Mouse (Mus musculus) megakaryocyte, embryonic 14.5 days (primary cell): ENCODE measurements around the gene Dclre1a. TPM values are rescaled to one million over a fixed set of nuclear protein-coding genes. Genes with fewer than 3 reads are reported as not detected.
A peak's percentile ranks its signal among the peaks of the same experiment; 100 is the strongest.

Experiments used
- H3K27me3 ChIP-seq: replicated peaks from 2 replicates; pipeline ENCODE3; 2012; ENCODE audit warnings: inconsistent platforms
- H3K36me3 ChIP-seq: replicated peaks from 2 replicates; pipeline ENCODE3; 2012; ENCODE audit warnings: low read length, inconsistent platforms, mixed read lengths
- H3K4me1 ChIP-seq: 2 replicates; pipeline ENCODE4 v1.6.1; 2012; ENCODE audit warnings: inconsistent platforms
- H3K4me3 ChIP-seq: replicated peaks from 2 replicates; pipeline ENCODE3; 2012; ENCODE audit warnings: moderate library complexity, mild to moderate bottlenecking, inconsistent platforms
- H3K9me3 ChIP-seq: 2 replicates; pipeline ENCODE4 v1.6.1; 2012; ENCODE audit warnings: inconsistent platforms
- FLI1 ChIP-seq: IDR thresholded peaks from 2 replicates; pipeline ENCODE4 v1.6.1; 2012; ENCODE audit warnings: low read length, inconsistent platforms, mixed read lengths
- GATA1 ChIP-seq: IDR thresholded peaks from 3 replicates; pipeline ENCODE4 v1.6.1; 2012; ENCODE audit warnings: mixed read lengths, low read length, inconsistent platforms, borderline replicate concordance
- polyA plus RNA-seq: library from polyadenylated mRNA; stranded (reverse); fragments of >175 nt; gene quantifications from 2 replicates; pipeline ENCODE4 v1.2.3, GENCODE M21; 2012; ENCODE audit warnings: low replicate concordance; ENCODE audit not compliant: insufficient read depth

Gene Dclre1a
- polyA plus RNA-seq, 1 experiment, result 0.75 TPM

- H3K27me3 ChIP-seq, result no peaks in the 10 kb centered on the region
- peak overlapping the region; percentile 51 for H3K4me3 ChIP-seq
- H3K36me3 ChIP-seq, result peaks cover 84% of the 10 kb centered on the region
- no peaks in the 10 kb centered on the region for H3K9me3 ChIP-seq
- no peak for TF ChIP-seq FLI1
- no peak for TF ChIP-seq GATA1
- peaks cover 36% of the 10 kb centered on the region for H3K4me1 ChIP-seq
Measured at GRCm38 (mm10) chr19:56555972-56556371, 8.0 kb upstream of the Dclre1a start.

- Histone ChIP-seq H3K9me3 (no peaks in the 10 kb centered on the region), H3K4me1 (peaks cover 43% of the 10 kb centered on the region), H3K36me3 (peaks cover 65% of the 10 kb centered on the region), H3K27me3 (no peaks in the 10 kb centered on the region), H3K4me3 (no peak overlapping the region)
- TF ChIP-seq GATA1 (no peak), FLI1 (no peak)
Measured at GRCm38 (mm10) chr19:56553177-56553576, 5.2 kb upstream of the Dclre1a start.

- no peaks in the 10 kb centered on the region for H3K27me3 ChIP-seq
- TF ChIP-seq GATA1 (no peak), FLI1 (no peak)
- H3K36me3 ChIP-seq, result peaks cover 54% of the 10 kb centered on the region
- peak overlapping the region; percentile 98 for H3K4me3 ChIP-seq
- H3K4me1 ChIP-seq, result peaks cover 45% of the 10 kb centered on the region
- no peaks in the 10 kb centered on the region for H3K9me3 ChIP-seq
Measured at GRCm38 (mm10) chr19:56549033-56549680, 1.1 kb upstream of the Dclre1a start.

GRCm38 (mm10) chr19:56548230-56549032, 409 bp upstream of the Dclre1a start, which contains the start of gene Nhlrc2:
Gene Nhlrc2, plus strand, starts transcription at chr19:56548261.
- H3K4me1 ChIP-seq, result peaks cover 46% of the 10 kb centered on the region
- TF ChIP-seq GATA1 (no peak), FLI1 (no peak)
- peaks cover 55% of the 10 kb centered on the region for H3K36me3 ChIP-seq
- no peaks in the 10 kb centered on the region for H3K9me3 ChIP-seq
- H3K27me3 ChIP-seq, result no peaks in the 10 kb centered on the region
- H3K4me3 ChIP-seq, result peak within 1 kb of the TSS; percentile 98

GRCm38 (mm10) chr19:56546031-56546430, 2.0 kb downstream of the Dclre1a start:
- Histone ChIP-seq H3K4me3 (no peak overlapping the region), H3K4me1 (peaks cover 42% of the 10 kb centered on the region)

GRCm38 (mm10) chr19:56544681-56545388, 3.2 kb downstream of the Dclre1a start:
- H3K36me3 ChIP-seq, result peaks cover 61% of the 10 kb centered on the region
- no peak for TF ChIP-seq GATA1
- no peak for TF ChIP-seq FLI1
- H3K4me1 ChIP-seq, result peaks cover 34% of the 10 kb centered on the region
- no peaks in the 10 kb centered on the region for H3K9me3 ChIP-seq
- H3K4me3 ChIP-seq, result no peak overlapping the region
- no peaks in the 10 kb centered on the region for H3K27me3 ChIP-seq

More at GRCm38 (mm10) chr19:56546031-56546430, 2.0 kb downstream of the Dclre1a start:
- H3K9me3 ChIP-seq, result no peaks in the 10 kb centered on the region
- no peaks in the 10 kb centered on the region for H3K27me3 ChIP-seq
- H3K36me3 ChIP-seq, result peaks cover 54% of the 10 kb centered on the region
- TF ChIP-seq GATA1, result no peak
- TF ChIP-seq FLI1, result no peak

- Histone ChIP-seq H3K4me3 (no peak overlapping the region), H3K4me1 (peaks cover 27% of the 10 kb centered on the region), H3K36me3 (peaks cover 75% of the 10 kb centered on the region), H3K9me3 (no peaks in the 10 kb centered on the region), H3K27me3 (no peaks in the 10 kb centered on the region)
- TF ChIP-seq FLI1 (no peak), GATA1 (no peak)
Measured at GRCm38 (mm10) chr19:56543320-56543719, 4.7 kb downstream of the Dclre1a start.

- no peaks in the 10 kb centered on the region for H3K27me3 ChIP-seq
- H3K36me3 ChIP-seq, result peaks cover 96% of the 10 kb centered on the region
- H3K9me3 ChIP-seq, result no peaks in the 10 kb centered on the region
- no peak overlapping the region for H3K4me3 ChIP-seq
- H3K4me1 ChIP-seq, result peaks cover 11% of the 10 kb centered on the region
- no peak for TF ChIP-seq GATA1
- TF ChIP-seq FLI1, result no peak
Measured at GRCm38 (mm10) chr19:56535765-56536164, 12.3 kb downstream of the Dclre1a start.

GRCm38 (mm10) chr19:56535064-56535463, 13.0 kb downstream of the Dclre1a start:
- Histone ChIP-seq H3K27me3 (no peaks in the 10 kb centered on the region), H3K4me3 (no peak overlapping the region), H3K9me3 (no peaks in the 10 kb centered on the region), H3K36me3 (peaks cover 89% of the 10 kb centered on the region), H3K4me1 (peaks cover 11% of the 10 kb centered on the region)
- no peak for TF ChIP-seq FLI1
- no peak for TF ChIP-seq GATA1
